Mouse (Mus musculus) limb, embryonic 12.5 days (tissue): ENCODE results near the gene Phospho1. TPM values are rescaled to one million over a fixed set of nuclear protein-coding genes. Genes with fewer than 3 reads are reported as not detected.
A peak's percentile ranks its signal among the peaks of the same experiment; 100 is the strongest.

Source experiments
- ATAC-seq: fragments of 200-750 bp; cut with Nextera tagmentation; 2 replicates; pipeline ENCODE4 v1.8.0; 2017; ENCODE audit warnings: low read depth, moderate TSS enrichment; ENCODE audit not compliant: insufficient number of reproducible peaks, insufficient read depth, low FRiP score, low TSS enrichment
- H3K27ac ChIP-seq: fragments of 300-500 bp; sonication (generic); 2 replicates; pipeline ENCODE4 v1.5.1; 2016; ENCODE audit warnings: mild to moderate bottlenecking, moderate library complexity
- H3K27me3 ChIP-seq: fragments of 300-500 bp; sonication (generic); 2 replicates; pipeline ENCODE4 v1.6.1; 2016; ENCODE audit warnings: mild to moderate bottlenecking, moderate library complexity
- H3K36me3 ChIP-seq: fragments of 300-500 bp; sonication (generic); 2 replicates; pipeline ENCODE4 v1.6.1; 2016; ENCODE audit warnings: mild to moderate bottlenecking, moderate library complexity
- H3K4me1 ChIP-seq: fragments of 300-500 bp; sonication (generic); replicated peaks from 2 replicates; pipeline ENCODE4 v1.6.1; 2016
- H3K4me2 ChIP-seq: fragments of 300-500 bp; sonication (generic); 2 replicates; pipeline ENCODE4 v1.6.1; 2016; ENCODE audit warnings: mild to moderate bottlenecking, moderate library complexity
- H3K4me3 ChIP-seq: fragments of 300-500 bp; sonication (generic); replicated peaks from 2 replicates; pipeline ENCODE4 v1.5.1; 2016; ENCODE audit warnings: mild to moderate bottlenecking
- H3K9ac ChIP-seq: fragments of 300-500 bp; sonication (generic); replicated peaks from 2 replicates; pipeline ENCODE4 v1.6.1; 2016; ENCODE audit warnings: mild to moderate bottlenecking, moderate library complexity
- H3K9me3 ChIP-seq: fragments of 300-500 bp; sonication (generic); 2 replicates; pipeline ENCODE4 v1.6.1; 2016; ENCODE audit warnings: mild to moderate bottlenecking, moderate library complexity
- WGBS: fragments of 180-500 bp; shearing (Covaris S2); methylation state at CpG from one replicate; pipeline ENCODE4 v1.1.7; 2016; 5-methylcytosine and 5-hydroxymethylcytosine counted together
- polyA plus RNA-seq: library from polyadenylated mRNA; unstranded; fragments of >200 nt; fragmentation: Nextera tagmentation; extraction: Ambion mirVana; gene quantifications from 2 replicates; pipeline ENCODE4 v1.2.1, GENCODE M21; 2016

Gene Phospho1
- polyA plus RNA-seq, 1 experiment from 2014 or later = not detected

GRCm38 (mm10) chr11:95828181-95828964 is 4.1 kb downstream of the Phospho1 start:
- no peaks in the 10 kb centered on the region for H3K36me3 ChIP-seq
- H3K9me3 ChIP-seq = no peaks in the 10 kb centered on the region
- 76% methylated on average over 11 of the region's 11 CpGs for WGBS
- no peak overlapping the region for H3K4me3 ChIP-seq
- peaks cover 27% of the 10 kb centered on the region for H3K4me1 ChIP-seq
- no peak for ATAC-seq
- H3K9ac ChIP-seq = no peak overlapping the region
- peaks cover 97% of the 10 kb centered on the region for H3K27me3 ChIP-seq
- H3K27ac ChIP-seq = no peak overlapping the region
- no peak overlapping the region for H3K4me2 ChIP-seq

DNA sequence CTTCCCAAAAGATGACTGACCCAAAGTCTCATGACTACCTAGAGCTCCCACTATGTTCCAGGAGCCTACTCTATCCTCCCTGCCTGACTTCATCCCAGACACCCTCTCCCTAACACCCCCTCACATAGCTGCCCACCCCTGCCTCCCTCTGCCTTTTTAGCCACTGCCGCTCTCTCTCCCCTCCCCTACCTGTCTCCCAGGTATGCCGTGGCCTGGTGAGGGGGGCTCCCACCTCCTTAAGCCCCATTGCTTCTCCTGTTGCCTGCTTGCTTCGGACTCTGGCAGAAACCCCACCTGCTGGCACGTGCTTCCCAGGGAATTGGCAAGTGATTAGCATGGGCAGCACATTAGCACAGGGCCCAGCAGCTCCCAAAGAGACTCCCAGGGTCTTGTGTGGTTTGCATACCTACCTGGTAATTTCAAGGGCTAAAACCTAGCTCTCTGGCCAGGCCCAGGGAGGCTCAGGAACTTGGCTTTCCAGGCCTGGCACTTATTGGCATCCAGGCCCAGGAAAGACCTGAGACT is 5.3 kb downstream of the Phospho1 start:
- WGBS = 23% methylated on average over 4 of the region's 4 CpGs
- Histone ChIP-seq H3K4me3 (no peak overlapping the region), H3K27ac (no peak overlapping the region), H3K27me3 (peaks cover 100% of the 10 kb centered on the region), H3K36me3 (no peaks in the 10 kb centered on the region), H3K4me1 (peaks cover 39% of the 10 kb centered on the region), H3K9ac (no peak overlapping the region), H3K9me3 (no peaks in the 10 kb centered on the region), H3K4me2 (no peak overlapping the region)
- ATAC-seq = no peak

GRCm38 (mm10) chr11:95830411-95831275 is 6.3 kb downstream of the Phospho1 start:
- H3K36me3 ChIP-seq = no peaks in the 10 kb centered on the region
- H3K27ac ChIP-seq = no peak overlapping the region
- peaks cover 100% of the 10 kb centered on the region for H3K27me3 ChIP-seq
- H3K4me3 ChIP-seq = peak overlapping the region; percentile 31
- 2% methylated on average over 80 of the region's 80 CpGs for WGBS
- H3K9me3 ChIP-seq = no peaks in the 10 kb centered on the region
- H3K4me1 ChIP-seq = peaks cover 42% of the 10 kb centered on the region
- ATAC-seq = no peak
- 0 out of 2 replicates have a peak overlapping the region, but pooled peaks have one; percentile 32 for H3K9ac ChIP-seq
- peak overlapping the region; percentile 54 for H3K4me2 ChIP-seq

- no peaks in the 10 kb centered on the region for H3K36me3 ChIP-seq
- peaks cover 48% of the 10 kb centered on the region for H3K4me1 ChIP-seq
- 5% methylated on average over 10 of the region's 10 CpGs for WGBS
- no peak overlapping the region for H3K9ac ChIP-seq
- H3K27ac ChIP-seq = no peak overlapping the region
- no peak for ATAC-seq
- peak overlapping the region; percentile 54 for H3K4me2 ChIP-seq
- no peaks in the 10 kb centered on the region for H3K9me3 ChIP-seq
- peak overlapping the region; percentile 31 for H3K4me3 ChIP-seq
- H3K27me3 ChIP-seq = peaks cover 100% of the 10 kb centered on the region
Measured at GRCm38 (mm10) chr11:95831276-95831619, 6.9 kb downstream of the Phospho1 start.

GRCm38 (mm10) chr11:95831641-95832040 is 7.3 kb downstream of the Phospho1 start:
- WGBS = 3% methylated on average over 14 of the region's 15 CpGs
- H3K9ac ChIP-seq = no peak overlapping the region

GRCm38 (mm10) chr11:95832129-95833005 is 8.1 kb downstream of the Phospho1 start:
- 0 out of 2 replicates have a peak overlapping the region, but pooled peaks have one; percentile 11 for H3K4me2 ChIP-seq
- H3K4me3 ChIP-seq = no peak overlapping the region
- no peak overlapping the region for H3K27ac ChIP-seq
- H3K27me3 ChIP-seq = peaks cover 100% of the 10 kb centered on the region
- no peaks in the 10 kb centered on the region for H3K9me3 ChIP-seq
- no peak overlapping the region for H3K9ac ChIP-seq
- 38% methylated on average over 18 of the region's 18 CpGs for whole genome bisulfite sequencing
- no peak for ATAC-seq
- H3K4me1 ChIP-seq = peaks cover 59% of the 10 kb centered on the region
- no peaks in the 10 kb centered on the region for H3K36me3 ChIP-seq

More at GRCm38 (mm10) chr11:95831641-95832040, 7.3 kb downstream of the Phospho1 start:
- no peak for ATAC-seq
- Histone ChIP-seq H3K27ac (no peak overlapping the region), H3K4me1 (peaks cover 52% of the 10 kb centered on the region), H3K4me2 (peak overlapping the region; percentile 54), H3K9me3 (no peaks in the 10 kb centered on the region), H3K36me3 (no peaks in the 10 kb centered on the region), H3K27me3 (peaks cover 100% of the 10 kb centered on the region), H3K4me3 (peak overlapping the region; percentile 31)

DNA sequence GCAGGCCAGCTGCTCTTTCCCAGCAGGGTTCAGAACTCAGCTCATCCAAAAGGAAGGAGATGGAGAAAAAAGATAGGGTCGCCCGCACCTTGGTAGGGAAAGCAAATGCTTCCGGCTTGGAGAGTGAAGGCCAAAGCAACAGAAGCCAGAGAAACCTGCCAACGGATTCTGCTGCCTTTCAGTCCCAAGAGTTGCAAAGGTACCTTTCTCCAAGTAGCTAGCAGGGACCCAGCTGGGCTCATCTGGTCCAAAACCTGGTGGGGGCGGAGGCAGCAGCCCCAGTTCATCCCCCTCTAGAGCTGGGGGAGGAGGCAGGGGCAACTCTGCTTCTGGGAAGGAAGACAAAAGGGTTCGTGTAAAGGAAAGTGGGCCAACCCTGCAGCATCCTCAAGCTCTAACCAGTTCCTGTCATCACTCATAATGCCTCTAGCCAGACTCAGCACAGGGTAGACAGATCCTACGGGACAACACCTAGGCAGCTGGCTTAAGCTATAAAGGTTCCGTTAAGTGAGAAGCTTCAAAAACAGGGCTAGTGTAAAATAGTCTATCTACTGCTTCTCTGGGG is 8.8 kb downstream of the Phospho1 start:
- ATAC-seq = no peak
- H3K9me3 ChIP-seq = no peaks in the 10 kb centered on the region
- H3K4me3 ChIP-seq = no peak overlapping the region
- no peak overlapping the region for H3K9ac ChIP-seq
- peaks cover 61% of the 10 kb centered on the region for H3K4me1 ChIP-seq
- no peak overlapping the region for H3K27ac ChIP-seq
- H3K4me2 ChIP-seq = peak overlapping the region; percentile 11; the same call in 1 of the 2 replicates
- no peaks in the 10 kb centered on the region for H3K36me3 ChIP-seq
- H3K27me3 ChIP-seq = peaks cover 99% of the 10 kb centered on the region
- 18% methylated on average over 8 of the region's 8 CpGs for WGBS

DNA sequence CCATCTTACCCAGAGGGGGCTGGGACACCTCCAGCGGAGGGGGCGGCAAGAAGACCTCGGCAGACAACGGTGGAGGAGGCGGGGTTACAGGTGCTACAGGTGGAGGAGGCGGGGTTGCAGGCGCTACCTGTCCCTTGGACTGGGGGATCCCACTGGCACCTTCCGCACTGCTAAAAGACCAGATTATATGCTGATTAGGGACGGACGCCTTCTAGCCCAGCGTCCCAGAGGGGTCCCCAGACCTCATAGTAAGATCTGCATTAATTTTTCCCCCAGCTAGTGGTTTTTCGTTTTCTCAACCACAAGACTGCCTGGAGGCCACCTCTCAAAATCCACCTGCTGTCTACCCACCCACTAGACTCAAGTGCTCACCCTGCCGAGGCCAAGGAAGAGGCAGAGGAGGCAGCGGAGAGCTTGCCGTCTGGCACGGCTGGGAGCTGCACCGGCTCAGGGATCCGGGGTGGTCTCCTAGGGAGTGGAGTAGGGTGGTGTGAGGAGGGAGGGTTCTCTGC is 9.4 kb downstream of the Phospho1 start:
- no peak for ATAC-seq
- Histone ChIP-seq H3K4me3 (no peak overlapping the region), H3K9me3 (no peaks in the 10 kb centered on the region), H3K4me1 (peaks cover 61% of the 10 kb centered on the region), H3K27me3 (peaks cover 99% of the 10 kb centered on the region), H3K36me3 (no peaks in the 10 kb centered on the region), H3K4me2 (no peak overlapping the region; the same call in 1 of the 2 replicates), H3K27ac (no peak overlapping the region), H3K9ac (no peak overlapping the region)
- WGBS = 6% methylated on average over 18 of the region's 18 CpGs

GRCm38 (mm10) chr11:95834143-95834667 is 9.9 kb downstream of the Phospho1 start:
- Histone ChIP-seq H3K27ac (no peak overlapping the region), H3K4me1 (peaks cover 61% of the 10 kb centered on the region), H3K9me3 (no peaks in the 10 kb centered on the region), H3K36me3 (no peaks in the 10 kb centered on the region), H3K4me2 (peak overlapping the region; percentile 35), H3K4me3 (0 out of 2 replicates have a peak overlapping the region, but pooled peaks have one; percentile 6), H3K9ac (no peak overlapping the region), H3K27me3 (peaks cover 94% of the 10 kb centered on the region)
- 3% methylated on average over 22 of the region's 22 CpGs for WGBS
- ATAC-seq = no peak
